Mouse (Mus musculus) forebrain, embryonic 14.5 days (tissue): ENCODE results near the gene Zglp1. TPM values are rescaled to one million over a fixed set of nuclear protein-coding genes. Genes with fewer than 3 reads are reported as not detected.

Experiments used
- ATAC-seq: fragments of 200-750 bp; cut with Nextera tagmentation; 2 replicates; pipeline ENCODE4 v1.8.0; 2017; ENCODE audit warnings: mild to moderate bottlenecking, moderate library complexity
- DNase-seq: peaks from one replicate; pipeline ENCODE4 v3.0.0-alpha.2; 2015; ENCODE audit warnings: low spot score
- H3K27ac ChIP-seq: fragments of 300-500 bp; sonication (generic); 2 replicates; pipeline ENCODE4 v1.5.1; 2014; ENCODE audit warnings: low read depth, mild to moderate bottlenecking, control low read depth, low read length, moderate library complexity
- H3K27me3 ChIP-seq: fragments of 300-500 bp; sonication (generic); replicated peaks from 2 replicates; pipeline ENCODE4 v1.6.1; 2014; ENCODE audit warnings: low read length, control low read depth, mixed read lengths; ENCODE audit not compliant: control insufficient read depth, insufficient read depth
- H3K36me3 ChIP-seq: fragments of 300-500 bp; sonication (generic); 2 replicates; pipeline ENCODE4 v1.6.1; 2014; ENCODE audit warnings: low read length, control low read depth; ENCODE audit not compliant: control insufficient read depth, insufficient read depth
- H3K4me1 ChIP-seq: fragments of 300-500 bp; sonication (generic); 2 replicates; pipeline ENCODE4 v1.6.1; 2014; ENCODE audit warnings: antibody characterized with exemption, low read length, control low read depth; ENCODE audit not compliant: control insufficient read depth, insufficient read depth
- H3K4me2 ChIP-seq: fragments of 300-500 bp; sonication (generic); 2 replicates; pipeline ENCODE4 v1.6.1; 2014; ENCODE audit warnings: mild to moderate bottlenecking, control low read depth, low read length
- H3K4me3 ChIP-seq: fragments of 300-500 bp; sonication (generic); 2 replicates; pipeline ENCODE4 v1.5.1; 2014; ENCODE audit warnings: low read depth, low read length, control low read depth
- H3K9ac ChIP-seq: fragments of 300-500 bp; sonication (generic); 2 replicates; pipeline ENCODE4 v1.6.1; 2014; ENCODE audit warnings: mild to moderate bottlenecking, low read length, control low read depth, moderate library complexity
- H3K9me3 ChIP-seq: fragments of 300-500 bp; sonication (generic); replicated peaks from 2 replicates; pipeline ENCODE4 v1.6.1; 2016; ENCODE audit warnings: low read length, control low read depth, mixed read lengths; ENCODE audit not compliant: control insufficient read depth
- WGBS: fragments of 180-500 bp; shearing (Covaris S2); extraction: QIAGEN DNeasy Blood & Tissue Kit; methylation state at CpG from one replicate; pipeline ENCODE4 v1.1.7; 2014; 5-methylcytosine and 5-hydroxymethylcytosine counted together
- polyA plus RNA-seq: library from polyadenylated mRNA; unstranded; fragments of >200 nt; fragmentation: Nextera tagmentation; extraction: Ambion mirVana; gene quantifications from 2 replicates; pipeline ENCODE4 v1.2.1, GENCODE M21; 2014

The Zglp1 gene
- polyA plus RNA-seq, 1 experiment from 2014 or later: 1.3 TPM

GRCm38 (mm10) chr9:21032491-21032890 is 34.4 kb downstream of the Zglp1 start:
- Histone ChIP-seq H3K9me3 (no peaks in the 10 kb centered on the region), H3K9ac (no peak overlapping the region), H3K4me2 (peak overlapping the region; percentile 94), H3K36me3 (no peaks in the 10 kb centered on the region), H3K4me3 (peak overlapping the region; percentile 42), H3K27ac (no peak overlapping the region), H3K27me3 (peaks cover 79% of the 10 kb centered on the region), H3K4me1 (peaks cover 8% of the 10 kb centered on the region)
- 4% methylated on average over 7 of the region's 7 CpGs for WGBS
- ATAC-seq: no peak
- no peak for DNase-seq

- peaks cover 73% of the 10 kb centered on the region for H3K27me3 ChIP-seq
- H3K27ac ChIP-seq: no peak within 1 kb of the TSS
- peak within 1 kb of the TSS; percentile 94 for H3K4me2 ChIP-seq
- peaks cover 8% of the 10 kb centered on the region for H3K4me1 ChIP-seq
- under 1% methylated on average over 35 of the region's 35 CpGs for WGBS
- DNase-seq (peak; percentile 48), ATAC-seq (peak; percentile 50; the same call in 1 of the 2 replicates)
- peak within 1 kb of the TSS; percentile 52 for H3K9ac ChIP-seq
- no peaks in the 10 kb centered on the region for H3K9me3 ChIP-seq
- no peaks in the 10 kb centered on the region for H3K36me3 ChIP-seq
- peak within 1 kb of the TSS; percentile 42 for H3K4me3 ChIP-seq
Measured at GRCm38 (mm10) chr9:21031896-21032351, 35.0 kb downstream of the Zglp1 start, which contains the start of gene Icam5. Icam5 (plus strand) TSS chr9:21032073.

GRCm38 (mm10) chr9:21031251-21031895 is 35.5 kb downstream of the Zglp1 start:
- WGBS: under 1% methylated on average over 36 of the region's 36 CpGs
- peaks cover 8% of the 10 kb centered on the region for H3K4me1 ChIP-seq

GRCm38 (mm10) chr9:21030781-21031250 is 36.1 kb downstream of the Zglp1 start:
- no peak overlapping the region for H3K27ac ChIP-seq

More at GRCm38 (mm10) chr9:21031251-21031895, 35.5 kb downstream of the Zglp1 start:
- DNase-seq (peak; percentile 68), ATAC-seq (peak; percentile 64)
- Histone ChIP-seq H3K4me2 (peak overlapping the region; percentile 94), H3K4me3 (peak overlapping the region; percentile 42), H3K27me3 (peaks cover 68% of the 10 kb centered on the region), H3K9ac (peak overlapping the region; percentile 52), H3K27ac (no peak overlapping the region), H3K36me3 (no peaks in the 10 kb centered on the region), H3K9me3 (no peaks in the 10 kb centered on the region)

GRCm38 (mm10) chr9:21030055-21030600 is 36.8 kb downstream of the Zglp1 start:
- no peak overlapping the region for H3K4me3 ChIP-seq
- peak overlapping the region; percentile 94; the same call in 1 of the 2 replicates for H3K4me2 ChIP-seq
- DNase-seq (no peak), ATAC-seq (no peak)
- no peaks in the 10 kb centered on the region for H3K36me3 ChIP-seq
- H3K9ac ChIP-seq: no peak overlapping the region
- no peaks in the 10 kb centered on the region for H3K9me3 ChIP-seq
- peaks cover 8% of the 10 kb centered on the region for H3K4me1 ChIP-seq
- peaks cover 55% of the 10 kb centered on the region for H3K27me3 ChIP-seq
- H3K27ac ChIP-seq: no peak overlapping the region
- 25% methylated on average over 22 of the region's 22 CpGs for WGBS

More at GRCm38 (mm10) chr9:21030781-21031250, 36.1 kb downstream of the Zglp1 start:
- DNase-seq (peak; percentile 83), ATAC-seq (peak; percentile 47; the same call in 1 of the 2 replicates)
- no peaks in the 10 kb centered on the region for H3K36me3 ChIP-seq
- H3K9ac ChIP-seq: no peak overlapping the region
- peak overlapping the region; percentile 94 for H3K4me2 ChIP-seq
- H3K27me3 ChIP-seq: peaks cover 62% of the 10 kb centered on the region
- peak overlapping the region; percentile 42 for H3K4me3 ChIP-seq
- WGBS: under 1% methylated on average over 13 of the region's 13 CpGs
- peaks cover 8% of the 10 kb centered on the region for H3K4me1 ChIP-seq
- H3K9me3 ChIP-seq: no peaks in the 10 kb centered on the region

GRCm38 (mm10) chr9:21029291-21030054 is 37.4 kb downstream of the Zglp1 start, which contains the start of gene Icam4:
Icam4 (plus strand) TSS chr9:21029373.
- H3K4me2 ChIP-seq: peak within 1 kb of the TSS; percentile 94
- peaks cover 49% of the 10 kb centered on the region for H3K27me3 ChIP-seq
- H3K9me3 ChIP-seq: no peaks in the 10 kb centered on the region
- no peak within 1 kb of the TSS for H3K27ac ChIP-seq
- peaks cover 8% of the 10 kb centered on the region for H3K4me1 ChIP-seq
- 0 out of 2 replicates have a peak, but pooled peaks have one; percentile 6 for ATAC-seq
- DNase-seq: peak; percentile 64
- peak within 1 kb of the TSS; percentile 8; the same call in 1 of the 2 replicates for H3K4me3 ChIP-seq
- no peaks in the 10 kb centered on the region for H3K36me3 ChIP-seq
- WGBS: 3% methylated on average over 37 of the region's 37 CpGs
- peak within 1 kb of the TSS; percentile 5; the same call in 1 of the 2 replicates for H3K9ac ChIP-seq

GRCm38 (mm10) chr9:21028560-21029110 is 38.3 kb downstream of the Zglp1 start:
- Histone ChIP-seq H3K36me3 (no peaks in the 10 kb centered on the region), H3K4me2 (no peak overlapping the region), H3K9ac (no peak overlapping the region), H3K4me1 (peaks cover 8% of the 10 kb centered on the region), H3K4me3 (no peak overlapping the region), H3K27ac (no peak overlapping the region), H3K9me3 (no peaks in the 10 kb centered on the region), H3K27me3 (peaks cover 44% of the 10 kb centered on the region)
- 73% methylated on average over 6 of the region's 6 CpGs for WGBS
- no peak for DNase-seq
- ATAC-seq: no peak

- Histone ChIP-seq H3K4me2 (no peak overlapping the region), H3K4me1 (peaks cover 3% of the 10 kb centered on the region), H3K27ac (no peak overlapping the region), H3K36me3 (no peaks in the 10 kb centered on the region), H3K9ac (no peak overlapping the region), H3K4me3 (no peak overlapping the region), H3K27me3 (peaks cover 35% of the 10 kb centered on the region), H3K9me3 (no peaks in the 10 kb centered on the region)
- ATAC-seq (no peak), DNase-seq (no peak)
- 62% methylated on average over 8 of the region's 8 CpGs for WGBS
Measured at GRCm38 (mm10) chr9:21027774-21028290, 39.1 kb downstream of the Zglp1 start.
